Mouse (Mus musculus) liver, adult 2 months (tissue): ENCODE measurements at regions not wholly inside any gene's neighbourhood (a gene's known extent, or its start where the extent isn't known, plus 50 kb on each side); places are given as distances from the start of the nearest gene placed in this dataset.
"Not testable (repeated sequence)": the region's sequence is repeated elsewhere in the genome, so short reads cannot be mapped to it uniquely, and the experiment has no call there.

Source experiments
- DNase-seq: peaks from one replicate; pipeline ENCODE4 v3.0.0-alpha.2; 2011; ENCODE audit warnings: low read depth, low spot score; ENCODE audit errors: extremely low read depth
- H3K27ac ChIP-seq: fragments of 200-500 bp; replicated peaks from 2 replicates; pipeline ENCODE4 v1.5.1; 2012; ENCODE audit warnings: low read depth, mild to moderate bottlenecking, control low read depth, inconsistent platforms, low read length; ENCODE audit not compliant: insufficient read depth
- H3K27me3 ChIP-seq: fragments of 200-500 bp; 2 replicates; pipeline ENCODE4 v1.6.1; 2012; ENCODE audit warnings: mild to moderate bottlenecking, moderate library complexity, low read length, inconsistent platforms; ENCODE audit not compliant: control insufficient read depth, insufficient read depth
- H3K36me3 ChIP-seq: fragments of 200-500 bp; 2 replicates; pipeline ENCODE4 v1.6.1; 2012; ENCODE audit warnings: low read length, inconsistent platforms; ENCODE audit not compliant: control insufficient read depth, insufficient read depth
- H3K4me1 ChIP-seq: fragments of 200-500 bp; 2 replicates; pipeline ENCODE4 v1.6.1; 2011; ENCODE audit warnings: low read length; ENCODE audit not compliant: control insufficient read depth, insufficient read depth
- H3K4me3 ChIP-seq: fragments of 200-500 bp; 2 replicates; pipeline ENCODE4 v1.5.1; 2011; ENCODE audit warnings: low read depth, mild to moderate bottlenecking, control low read depth, low read length, moderate library complexity; ENCODE audit not compliant: insufficient read depth
- H3K79me2 ChIP-seq: fragments of 200-500 bp; 2 replicates; pipeline ENCODE4 v1.6.1; 2012; ENCODE audit warnings: inconsistent platforms, mild to moderate bottlenecking, low read length, moderate library complexity; ENCODE audit not compliant: control insufficient read depth, insufficient read depth
- H3K9ac ChIP-seq: fragments of 200-500 bp; 2 replicates; pipeline ENCODE4 v1.6.1; 2012; ENCODE audit warnings: low read depth, mild to moderate bottlenecking, control low read depth, inconsistent platforms, low read length
- CTCF ChIP-seq: fragments of 200-500 bp; IDR thresholded peaks from 2 replicates; pipeline ENCODE4 v1.5.1; 2011; ENCODE audit warnings: low read depth, low read length, control low read depth
- POLR2A ChIP-seq: fragments of 200-500 bp; IDR thresholded peaks from 2 replicates; pipeline ENCODE4 v1.6.1; 2011; ENCODE audit warnings: low read length, control low read depth; ENCODE audit not compliant: insufficient read depth; ENCODE audit errors: extremely low read depth
- WGBS: fragments of 180-500 bp; shearing (Covaris S2); methylation state at CpG from one replicate; pipeline ENCODE4 v1.1.7; 2018; 5-methylcytosine and 5-hydroxymethylcytosine counted together

DNA sequence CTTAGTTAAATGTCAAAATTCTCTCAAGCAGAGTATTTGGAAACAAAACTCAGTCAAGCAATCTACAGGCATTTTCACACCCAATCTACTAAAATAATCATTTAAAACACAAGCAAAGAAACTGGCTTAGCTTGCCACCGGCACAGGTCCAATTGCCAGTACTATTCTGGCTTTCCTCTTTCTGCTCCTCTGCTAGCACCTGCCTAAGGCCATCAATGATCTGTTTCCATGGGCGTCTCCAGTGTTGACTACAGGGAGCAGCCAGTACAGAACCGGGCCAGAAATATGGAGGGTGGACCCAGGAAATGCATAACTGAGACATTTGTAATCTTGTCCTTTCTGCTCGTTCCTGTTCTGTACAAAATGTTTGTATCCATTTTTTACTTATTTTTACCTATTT, 96.4 kb upstream of the C6 start:
- TF ChIP-seq POLR2A: no peak
- TF ChIP-seq CTCF: no peak
- Histone ChIP-seq H3K79me2 (no peaks in the 10 kb centered on the region), H3K36me3 (no peaks in the 10 kb centered on the region), H3K27ac (no peak overlapping the region), H3K27me3 (no peaks in the 10 kb centered on the region), H3K9ac (no peak overlapping the region), H3K4me3 (no peak overlapping the region), H3K4me1 (no peaks in the 10 kb centered on the region)
- no peak for DNase-seq
- WGBS: 73% methylated on average over 4 of the region's 4 CpGs

- DNase-seq: peak; percentile 2
- 88% methylated on average over 4 of the region's 4 CpGs for WGBS
Observed at GRCm38 (mm10) chr15:4641666-4642065, 85.3 kb upstream of the C6 start.

GRCm38 (mm10) chr15:4642859-4643258, 84.1 kb upstream of the C6 start:
- WGBS: 71% methylated on average over 4 of the region's 4 CpGs
- TF ChIP-seq CTCF (no peak), POLR2A (no peak)
- Histone ChIP-seq H3K27me3 (no peaks in the 10 kb centered on the region), H3K36me3 (no peaks in the 10 kb centered on the region), H3K9ac (no peak overlapping the region), H3K27ac (no peak overlapping the region), H3K4me3 (no peak overlapping the region), H3K79me2 (no peaks in the 10 kb centered on the region), H3K4me1 (no peaks in the 10 kb centered on the region)
- no peak for DNase-seq

More at GRCm38 (mm10) chr15:4641666-4642065, 85.3 kb upstream of the C6 start:
- Histone ChIP-seq H3K4me3 (no peak overlapping the region), H3K4me1 (no peaks in the 10 kb centered on the region), H3K27me3 (no peaks in the 10 kb centered on the region), H3K27ac (no peak overlapping the region), H3K36me3 (no peaks in the 10 kb centered on the region), H3K79me2 (no peaks in the 10 kb centered on the region), H3K9ac (no peak overlapping the region)
- no peak for TF ChIP-seq CTCF
- no peak for TF ChIP-seq POLR2A

DNA sequence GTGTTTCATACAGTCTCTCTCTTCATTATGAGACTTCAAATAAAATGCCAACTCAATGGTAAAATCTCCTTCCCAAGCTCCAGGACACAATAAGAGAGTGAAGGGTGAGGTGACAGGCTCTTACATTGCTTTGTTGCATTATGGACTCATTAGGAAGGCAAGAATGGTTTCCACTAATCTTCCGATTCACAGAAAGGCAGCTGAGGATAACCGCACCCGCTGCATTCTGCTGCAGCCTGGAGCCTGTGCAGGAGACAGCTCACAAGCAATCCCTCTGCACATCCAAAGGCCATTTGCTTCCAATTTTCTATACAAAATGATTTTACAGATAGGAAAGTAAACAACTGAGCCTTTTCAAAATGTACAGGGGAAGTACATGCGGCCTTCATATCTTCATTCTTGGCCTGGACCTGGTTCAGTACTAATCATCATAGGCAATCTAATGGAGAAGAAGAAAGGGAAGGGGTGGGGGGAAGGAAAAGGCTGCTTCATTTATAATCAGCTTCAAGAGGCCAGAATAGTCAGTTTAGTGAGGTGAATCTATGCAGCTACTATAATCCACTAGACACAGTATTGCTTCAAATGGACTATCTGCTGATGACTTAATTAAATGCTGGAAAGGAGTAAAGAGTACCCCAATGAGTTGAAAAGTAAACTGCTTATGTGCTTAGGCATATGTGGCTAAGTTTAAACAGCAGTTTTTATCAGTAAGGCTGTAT, 82.9 kb upstream of the C6 start:
- 90% methylated on average over 4 of the region's 4 CpGs for WGBS
- no peak for DNase-seq

GRCm38 (mm10) chr15:4648626-4649025, 78.3 kb upstream of the C6 start:
- H3K27ac ChIP-seq: no peak overlapping the region
- no peak overlapping the region for H3K9ac ChIP-seq
- 87% methylated on average over 4 of the region's 4 CpGs for WGBS
- no peaks in the 10 kb centered on the region for H3K36me3 ChIP-seq
- H3K4me3 ChIP-seq: no peak overlapping the region
- H3K4me1 ChIP-seq: no peaks in the 10 kb centered on the region
- H3K79me2 ChIP-seq: no peaks in the 10 kb centered on the region
- TF ChIP-seq POLR2A (no peak), CTCF (no peak)
- H3K27me3 ChIP-seq: no peaks in the 10 kb centered on the region
- DNase-seq: no peak

More for the DNA sequence above, 82.9 kb upstream of the C6 start:
- H3K27me3 ChIP-seq: no peaks in the 10 kb centered on the region
- H3K79me2 ChIP-seq: no peaks in the 10 kb centered on the region
- no peaks in the 10 kb centered on the region for H3K36me3 ChIP-seq
- H3K4me1 ChIP-seq: no peaks in the 10 kb centered on the region
- H3K4me3 ChIP-seq: no peak overlapping the region
- H3K9ac ChIP-seq: no peak overlapping the region
- H3K27ac ChIP-seq: no peak overlapping the region
- TF ChIP-seq CTCF (no peak), POLR2A (no peak)

DNA sequence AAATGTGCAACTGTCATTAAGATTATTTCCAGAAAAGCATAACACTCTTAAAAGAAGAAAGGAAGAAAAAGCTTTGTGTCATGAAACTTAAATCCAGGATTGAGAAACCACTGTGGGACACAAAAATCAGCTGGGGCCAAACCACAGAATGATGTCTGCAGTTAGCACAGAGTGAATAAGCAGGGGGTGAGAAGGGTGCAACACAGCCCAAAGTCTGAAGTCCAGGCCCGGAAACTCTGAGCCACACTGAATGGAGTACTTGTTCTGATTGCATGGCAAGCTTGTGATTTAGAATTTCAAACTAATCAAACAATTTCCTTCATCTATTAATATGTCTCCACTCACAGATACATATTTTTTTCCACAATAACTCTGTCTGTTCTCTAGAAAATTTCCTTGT, 73.3 kb upstream of the C6 start:
- no peaks in the 10 kb centered on the region for H3K79me2 ChIP-seq
- no peaks in the 10 kb centered on the region for H3K27me3 ChIP-seq
- no peak overlapping the region for H3K4me3 ChIP-seq
- TF ChIP-seq CTCF (no peak), POLR2A (no peak)
- WGBS: 89% methylated on average over 1 of the region's 1 CpGs
- no peaks in the 10 kb centered on the region for H3K36me3 ChIP-seq
- DNase-seq: peak; percentile 57
- H3K4me1 ChIP-seq: no peaks in the 10 kb centered on the region
- no peak overlapping the region for H3K27ac ChIP-seq
- H3K9ac ChIP-seq: no peak overlapping the region

DNA sequence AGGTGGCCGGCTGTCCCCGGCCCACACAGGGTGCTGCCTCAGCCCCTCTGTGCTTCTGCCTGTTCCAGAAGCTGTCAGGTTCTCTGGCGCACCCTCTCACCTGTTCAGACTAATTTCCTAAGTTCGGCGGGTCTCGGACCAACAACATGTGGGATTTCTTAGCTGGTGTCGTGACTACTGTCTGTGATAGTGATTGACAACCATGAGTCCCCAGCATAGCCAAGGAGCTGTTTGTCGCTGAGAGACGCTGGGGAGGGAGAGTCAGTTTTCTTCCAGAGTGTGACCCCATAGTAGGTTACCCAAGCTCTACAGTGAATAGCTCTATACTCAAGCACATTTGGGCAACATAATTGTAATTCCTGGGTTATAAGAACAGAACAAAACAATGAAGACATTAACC, 54.1 kb upstream of the C6 start:
- not testable (repeated sequence) for H3K36me3 ChIP-seq, DNase-seq, H3K27me3 ChIP-seq, H3K79me2 ChIP-seq, H3K27ac ChIP-seq, H3K9ac ChIP-seq, H3K4me1 ChIP-seq, H3K4me3 ChIP-seq
- 85% methylated on average over 7 of the region's 9 CpGs for WGBS
